Mouse (Mus musculus): Measurements from ENCODE around the gene Ppp1r16b.

Gene Ppp1r16b

DNA sequence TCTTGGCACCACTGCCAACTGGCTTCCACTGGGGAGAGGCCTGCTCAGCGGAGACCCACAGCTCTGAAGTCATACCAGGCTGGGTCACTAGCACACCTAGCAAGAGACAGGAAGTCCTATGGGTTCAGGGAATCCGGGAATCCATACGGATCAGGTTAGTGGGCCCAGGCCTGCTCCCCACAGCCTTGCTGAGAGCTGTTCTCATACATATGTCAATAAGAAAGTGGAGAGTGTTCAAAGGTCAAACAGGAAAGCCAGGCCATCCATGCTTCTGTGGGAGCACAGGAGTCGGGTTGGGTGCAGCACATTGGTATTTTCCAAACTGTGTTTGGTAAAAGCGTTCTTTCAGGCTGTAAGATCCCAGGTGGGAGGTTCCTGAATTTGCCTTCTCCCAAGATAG lies 97.1 kb downstream of the Ppp1r16b start:
- DNase-seq (ENCODE audit: low read depth, low spot score): no peak

DNA sequence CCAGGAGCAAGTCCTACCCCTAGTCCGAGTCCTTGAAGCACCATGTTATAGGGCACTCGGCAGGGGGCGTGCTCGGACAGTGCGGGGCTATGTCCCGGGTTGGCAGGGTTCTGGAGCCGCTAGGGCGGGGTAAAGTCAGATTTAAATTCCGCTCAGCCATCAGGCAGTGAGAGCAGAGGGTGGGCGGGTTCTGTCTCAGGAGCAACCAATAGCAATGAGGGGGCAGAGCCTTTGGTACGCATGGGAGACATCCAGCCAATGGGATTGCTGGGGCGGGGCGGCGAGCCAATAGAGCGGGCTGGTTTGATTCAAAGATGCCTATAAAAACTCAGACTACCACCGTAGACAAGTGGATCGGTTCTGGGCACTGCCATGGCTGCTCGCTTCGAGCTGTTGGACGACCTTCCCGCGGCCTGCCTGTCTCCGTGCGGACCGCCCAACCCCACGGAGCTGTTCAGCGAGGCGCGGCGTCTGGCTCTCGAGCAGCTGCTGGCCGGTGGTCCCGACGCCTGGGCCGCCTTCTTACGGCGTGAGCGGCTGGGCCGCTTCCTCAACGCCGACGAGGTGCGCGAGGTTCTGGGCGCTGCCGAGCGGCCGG lies 102.6 kb downstream of the Ppp1r16b start, which contains the start of gene Fam83d:
Fam83d (plus strand) TSS at position 352 of the 598 bp plus-strand sequence.
- peak; percentile 98 for DNase-seq (ENCODE audit: low read depth, low spot score)

DNA sequence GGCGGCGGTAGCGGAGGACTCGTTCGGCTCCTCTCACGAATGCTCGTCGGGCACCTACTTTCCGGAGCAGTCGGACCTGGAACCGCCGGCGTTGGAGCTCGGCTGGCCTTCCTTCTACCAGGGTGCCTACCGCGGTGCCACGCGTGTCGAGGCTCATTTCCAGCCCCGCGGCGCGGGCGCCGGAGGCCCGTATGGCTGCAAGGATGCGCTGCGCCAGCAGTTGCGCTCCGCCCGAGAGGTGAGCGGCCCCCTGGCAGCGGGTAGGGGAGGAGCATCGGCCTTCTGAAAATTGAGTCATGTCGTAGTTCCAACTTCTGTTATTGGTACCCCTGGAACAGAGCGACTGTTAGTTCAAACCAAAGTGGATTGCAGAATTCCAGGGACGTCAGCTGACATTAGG lies 103.2 kb downstream of the Ppp1r16b start:
- peak; percentile 68 for DNase-seq (ENCODE audit: low read depth, low spot score)

DNA sequence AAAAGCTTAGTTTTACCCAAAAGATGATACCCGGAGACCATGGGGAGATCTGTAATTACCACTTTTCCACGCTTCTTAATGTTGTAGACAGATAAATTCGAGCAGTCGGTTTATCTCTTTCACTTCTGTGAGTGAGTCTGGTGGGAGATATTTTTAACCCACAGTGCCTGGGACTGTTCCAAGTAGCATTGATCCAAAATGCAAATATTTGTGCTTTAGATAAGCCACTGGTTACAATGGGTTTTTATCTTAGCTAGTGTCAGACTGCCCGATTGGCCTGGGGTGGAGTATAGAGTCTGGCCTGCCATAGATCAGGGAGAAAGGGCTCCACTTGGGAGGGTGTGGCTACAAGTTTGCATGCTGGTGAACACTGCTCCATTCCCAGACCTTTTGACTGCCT lies 103.6 kb downstream of the Ppp1r16b start:
- peak; percentile 48 for DNase-seq (ENCODE audit: low read depth, low spot score)

DNA sequence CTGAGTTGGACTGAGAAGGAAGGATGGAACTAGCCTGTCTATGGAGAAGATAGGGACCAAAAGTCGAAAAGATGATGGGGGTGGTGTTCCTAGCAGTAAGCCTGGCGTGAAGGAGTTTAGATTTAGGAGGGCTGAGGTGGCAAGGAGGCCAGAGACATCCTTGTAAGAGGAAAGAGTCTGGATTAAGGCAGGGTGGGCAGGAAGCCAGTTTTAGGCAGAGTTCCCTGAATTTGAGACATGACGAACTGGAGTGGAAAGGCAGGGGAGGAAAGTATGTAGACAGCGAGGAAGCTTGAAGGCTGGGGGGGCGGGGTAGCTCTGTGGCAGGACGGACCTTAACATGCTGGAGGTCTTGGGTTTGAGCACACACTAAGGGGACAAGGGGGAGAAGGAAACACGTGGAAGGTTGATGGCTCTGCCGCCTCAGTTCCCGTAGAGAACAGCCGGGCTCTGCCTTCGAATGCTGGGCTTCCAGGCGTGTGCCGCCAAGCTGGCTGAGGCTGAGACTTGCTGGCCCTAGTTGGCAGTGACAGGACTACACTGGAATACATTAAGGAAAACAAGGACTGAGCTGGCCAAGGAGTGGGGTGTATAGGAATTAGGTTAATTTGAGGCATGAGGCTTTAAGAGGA lies 105.0 kb downstream of the Ppp1r16b start:
- DNase-seq (ENCODE audit: low read depth, low spot score): no peak

DNA sequence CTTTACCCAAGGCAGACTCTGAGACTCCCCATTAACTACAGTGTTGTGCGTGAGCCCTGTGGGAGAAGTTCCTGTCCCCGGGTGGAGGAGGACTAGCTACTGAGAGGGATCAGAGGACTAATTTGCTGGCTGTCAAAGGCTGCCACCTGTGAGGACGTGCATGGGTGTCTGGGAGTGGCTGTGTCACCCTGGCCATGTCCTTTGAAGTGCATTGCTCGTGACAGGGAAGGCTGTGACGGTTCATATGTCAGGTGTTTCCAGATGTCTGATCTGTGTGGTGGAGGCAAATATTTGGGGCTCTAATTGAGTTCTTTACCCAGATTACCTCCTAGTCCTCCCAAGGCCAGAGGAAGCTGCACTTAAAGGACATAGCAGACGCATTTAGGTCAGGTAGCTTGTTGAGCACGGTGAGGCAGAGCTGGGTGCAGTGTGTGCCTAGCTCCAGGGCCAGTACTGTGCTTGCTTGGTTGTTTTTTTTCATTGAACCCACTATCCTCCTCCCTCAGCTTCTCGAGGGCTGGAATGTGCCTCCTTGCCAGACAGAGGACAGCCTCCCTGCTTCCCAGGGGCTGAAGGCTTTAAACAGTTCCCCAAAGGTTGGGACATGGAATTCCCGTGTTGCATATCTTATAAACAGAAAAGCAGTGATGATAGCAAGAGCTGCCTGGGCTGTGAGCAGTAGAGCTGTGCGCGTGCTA lies 106.0 kb downstream of the Ppp1r16b start:
- no peak for DNase-seq (ENCODE audit: low read depth, low spot score)

DNA sequence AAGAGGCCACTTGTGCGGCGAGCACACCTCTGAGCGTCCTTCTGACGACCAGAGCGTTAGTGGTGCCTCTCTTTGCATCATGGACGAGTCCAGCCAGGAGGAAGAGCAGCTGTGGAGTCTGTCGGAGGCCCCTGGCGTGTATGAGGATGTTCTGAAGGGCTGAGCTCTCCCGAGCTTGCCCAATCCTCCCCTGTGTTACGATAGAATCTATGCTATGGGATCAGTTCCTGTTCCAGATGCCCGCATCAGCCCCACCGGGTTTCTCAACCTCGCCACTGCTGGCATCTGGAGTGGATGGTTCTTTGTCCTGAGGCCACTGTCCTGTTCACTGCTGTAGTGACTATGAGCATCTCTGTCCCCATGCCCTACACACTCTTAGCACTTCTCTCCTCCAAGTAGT lies 107.6 kb downstream of the Ppp1r16b start:
- no peak for DNase-seq (ENCODE audit: low read depth, low spot score)

DNA sequence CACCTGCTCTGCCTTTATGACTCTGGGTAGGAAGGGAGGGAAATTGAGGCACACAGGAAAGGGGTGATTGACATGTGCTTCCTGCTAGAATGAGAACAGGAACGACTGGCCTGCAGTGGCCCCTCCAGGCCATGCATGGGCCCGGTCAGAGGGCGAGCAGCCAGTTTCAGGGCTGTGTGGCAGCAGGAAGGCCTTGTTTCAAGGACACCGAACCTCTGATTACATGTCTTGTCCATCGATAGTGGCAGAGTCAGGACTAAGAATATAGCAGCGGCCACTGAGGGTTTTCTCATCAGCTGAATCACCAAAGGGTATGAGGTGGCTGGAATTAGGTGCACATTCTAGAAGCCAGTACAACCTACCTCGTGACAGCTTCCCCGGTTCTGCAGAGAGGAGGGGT lies 109.7 kb downstream of the Ppp1r16b start:
- DNase-seq (ENCODE audit: low read depth, low spot score): no peak

DNA sequence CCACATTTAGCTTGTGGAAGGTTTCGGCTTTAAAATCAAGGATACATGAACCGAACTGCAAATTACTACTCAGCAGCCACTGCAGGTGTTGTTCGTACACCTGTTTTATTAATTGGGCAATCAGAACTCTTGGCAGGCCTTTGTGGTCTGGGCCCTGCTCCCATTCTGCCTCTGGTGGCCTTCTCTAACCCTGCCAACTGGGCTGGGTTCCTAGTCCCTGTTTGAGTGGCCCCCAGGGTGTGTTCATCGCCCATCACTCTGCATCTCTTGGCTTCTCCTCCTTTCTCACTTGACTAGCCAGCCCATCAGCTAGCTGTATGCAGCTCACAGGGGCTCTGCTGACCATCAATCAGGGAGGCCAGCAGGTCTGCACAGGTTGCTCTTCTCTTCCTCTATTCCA lies 111.5 kb downstream of the Ppp1r16b start:
- no peak for DNase-seq (ENCODE audit: low read depth, low spot score)

DNA sequence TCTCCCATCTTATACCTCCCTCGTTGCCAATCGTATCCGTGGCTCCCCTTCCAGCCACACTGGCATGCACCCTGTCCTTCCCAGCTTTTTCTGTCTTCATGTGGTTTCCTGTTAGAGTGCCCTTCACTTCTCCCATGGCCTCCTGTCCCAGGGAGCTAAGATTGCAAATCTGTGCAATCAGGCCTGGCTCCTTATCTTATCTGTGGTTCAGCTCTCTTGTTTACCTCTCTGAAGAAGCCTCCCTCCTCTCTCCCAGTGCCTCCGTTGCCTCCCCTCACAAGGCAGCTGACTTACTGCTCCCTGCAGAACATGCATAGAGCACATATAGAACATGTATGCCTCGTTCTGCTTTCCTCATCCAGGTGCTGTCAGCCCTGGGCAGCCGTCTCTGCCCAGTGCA lies 112.3 kb downstream of the Ppp1r16b start:
- no peak for DNase-seq (ENCODE audit: low read depth, low spot score)

DNA sequence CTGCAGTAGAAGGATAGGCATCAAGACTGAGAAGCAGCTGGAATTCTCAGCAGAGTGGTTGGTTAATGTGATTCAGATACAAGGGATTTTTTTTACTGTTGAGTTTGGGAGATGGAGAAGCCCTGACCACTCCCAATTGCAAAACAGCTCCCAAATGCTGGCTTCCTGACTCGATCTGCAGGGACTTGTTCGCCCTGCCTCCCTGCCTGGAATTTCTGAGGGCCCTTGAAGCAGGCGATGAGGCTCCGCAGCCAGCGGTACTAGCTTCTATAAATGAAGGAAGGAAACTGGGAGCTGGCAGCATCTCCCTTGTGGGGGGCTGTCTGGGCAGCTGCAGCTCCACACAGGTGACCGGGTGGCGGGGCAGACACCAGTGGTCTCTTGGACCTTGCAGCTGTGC lies 113.2 kb downstream of the Ppp1r16b start:
- peak; percentile 30 for DNase-seq (ENCODE audit: low read depth, low spot score)

DNA sequence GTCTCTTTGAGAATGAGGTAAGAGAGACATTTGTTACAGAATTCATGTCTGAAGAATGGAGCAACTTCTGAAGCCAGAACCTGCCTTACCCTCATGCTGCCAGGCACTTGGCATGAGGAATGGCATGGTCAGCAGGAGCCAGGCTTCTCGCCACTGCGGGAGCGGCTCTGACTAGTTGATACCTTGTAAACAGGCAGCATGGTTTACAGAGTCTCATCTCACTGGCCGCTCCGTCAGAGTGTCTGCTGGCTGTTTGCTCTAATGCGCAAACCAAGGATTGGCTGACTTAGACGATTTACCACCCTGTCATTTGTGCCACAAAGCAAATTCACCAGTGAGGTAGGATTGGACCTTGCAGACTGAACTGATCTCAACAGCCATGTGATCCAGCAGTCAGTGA lies 115.9 kb downstream of the Ppp1r16b start:
- no peak for DNase-seq (ENCODE audit: low read depth, low spot score)

DNA sequence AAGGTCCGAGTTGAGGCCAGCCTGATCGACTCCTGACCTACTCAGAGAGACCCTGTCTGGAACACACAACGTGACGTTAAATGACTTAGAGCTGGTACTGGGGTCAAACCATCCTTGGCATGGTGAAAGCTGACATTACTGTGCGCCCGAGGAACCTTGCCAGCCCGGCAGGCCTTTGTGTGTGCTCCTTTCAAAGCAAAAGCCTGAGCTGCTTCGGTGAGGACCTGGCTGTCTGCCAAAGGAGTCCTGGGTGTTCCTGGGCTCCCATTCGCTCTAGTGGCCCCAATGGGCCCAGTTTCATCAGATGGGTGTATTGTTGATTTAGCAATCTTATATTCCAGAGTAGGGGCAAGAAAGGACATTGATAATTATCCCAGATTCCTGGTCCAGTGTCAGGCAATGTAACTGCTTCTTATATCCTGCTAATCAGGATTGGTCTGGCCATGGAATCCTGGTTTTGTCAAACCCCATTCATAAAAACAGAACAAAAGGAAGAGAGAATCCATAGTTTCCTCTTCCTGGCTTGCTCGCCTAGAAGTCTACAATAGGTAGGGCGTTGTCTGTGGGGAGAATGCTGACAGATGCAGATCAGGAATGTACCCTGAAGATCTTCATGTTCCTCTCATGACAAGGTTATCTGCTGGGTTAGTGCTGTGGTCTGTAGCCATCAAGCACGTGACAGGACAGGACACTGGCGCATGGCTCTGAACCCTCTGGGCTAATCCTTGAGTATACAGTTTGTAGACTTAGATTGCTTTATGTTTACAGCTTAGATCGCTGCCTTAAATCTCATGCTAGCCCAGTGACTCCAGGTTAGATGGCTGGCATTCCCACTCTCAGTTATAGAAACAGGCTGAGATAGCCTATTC lies 122.0 kb downstream of the Ppp1r16b start:
- DNase-seq (ENCODE audit: low read depth, low spot score): peak; percentile 59

DNA sequence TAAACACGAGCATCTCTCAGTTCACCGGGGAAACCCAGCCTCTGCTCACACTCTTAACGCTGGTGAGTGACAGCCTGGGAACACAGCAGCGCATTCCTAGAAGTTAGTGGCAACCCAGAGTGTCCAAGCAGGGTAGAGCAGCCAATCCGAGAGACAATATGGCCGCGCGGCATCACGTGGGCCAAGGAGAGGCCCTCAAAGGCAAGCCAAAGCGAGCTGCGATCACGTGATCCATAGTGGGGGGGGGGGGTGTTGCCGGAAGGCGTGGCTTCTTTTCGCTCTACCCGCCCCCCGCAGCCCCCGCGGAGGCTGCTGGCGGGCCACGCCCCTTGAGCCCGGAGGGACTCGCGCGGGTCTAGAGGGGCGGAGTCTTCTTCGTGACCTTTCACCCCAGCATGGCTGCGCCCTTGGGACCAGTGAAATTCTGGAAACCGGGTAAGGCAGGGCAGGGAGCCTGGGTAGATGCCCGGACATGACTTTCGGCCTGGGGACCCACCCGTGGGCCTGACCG lies 129.4 kb downstream of the Ppp1r16b start, which contains the start of gene Dhx35:
Dhx35 (plus strand) TSS at position 314 of the 511 bp plus-strand sequence.
- peak; percentile 99 for DNase-seq (ENCODE audit: low read depth, low spot score)

DNA sequence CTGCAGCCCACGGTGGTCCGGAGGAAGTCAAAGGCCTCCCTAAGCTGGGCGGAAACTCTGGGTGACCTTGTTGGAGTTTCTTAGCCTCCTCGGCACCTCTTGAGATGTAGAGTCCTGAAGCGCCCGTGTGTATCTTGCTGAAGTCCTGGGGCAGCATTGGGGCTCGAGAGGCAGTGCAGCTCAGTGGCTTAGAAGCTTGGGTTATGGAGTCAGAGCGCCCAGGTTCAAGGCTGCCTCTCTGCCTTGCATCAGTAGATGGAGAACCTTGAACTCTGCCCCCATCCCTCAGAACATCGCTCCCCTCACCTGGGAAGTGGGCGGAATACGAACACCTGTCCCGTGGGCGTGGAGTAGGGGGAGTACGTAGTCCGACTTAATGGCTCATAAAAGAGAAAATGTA lies 129.8 kb downstream of the Ppp1r16b start:
- DNase-seq (ENCODE audit: low read depth, low spot score): no peak

DNA sequence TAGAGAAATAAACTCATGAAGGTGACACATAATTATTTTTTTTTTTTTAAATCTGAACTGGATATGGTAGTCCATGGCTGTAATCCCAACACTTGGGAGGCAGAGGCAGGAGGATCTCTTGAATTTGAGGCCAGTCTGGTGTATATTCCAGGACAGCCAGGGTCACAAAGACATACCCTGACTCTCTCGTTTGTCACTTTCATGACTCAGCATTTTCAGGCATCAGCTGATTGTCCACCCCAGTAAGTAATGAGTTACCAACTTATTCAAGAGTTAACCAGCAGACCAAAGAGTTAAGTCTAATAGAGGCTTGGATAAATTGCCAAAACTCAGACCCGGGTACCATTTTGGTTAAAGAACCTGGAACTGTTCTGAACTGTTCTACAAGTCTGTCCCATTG lies 130.7 kb downstream of the Ppp1r16b start:
- no peak for DNase-seq (ENCODE audit: low read depth, low spot score)

DNA sequence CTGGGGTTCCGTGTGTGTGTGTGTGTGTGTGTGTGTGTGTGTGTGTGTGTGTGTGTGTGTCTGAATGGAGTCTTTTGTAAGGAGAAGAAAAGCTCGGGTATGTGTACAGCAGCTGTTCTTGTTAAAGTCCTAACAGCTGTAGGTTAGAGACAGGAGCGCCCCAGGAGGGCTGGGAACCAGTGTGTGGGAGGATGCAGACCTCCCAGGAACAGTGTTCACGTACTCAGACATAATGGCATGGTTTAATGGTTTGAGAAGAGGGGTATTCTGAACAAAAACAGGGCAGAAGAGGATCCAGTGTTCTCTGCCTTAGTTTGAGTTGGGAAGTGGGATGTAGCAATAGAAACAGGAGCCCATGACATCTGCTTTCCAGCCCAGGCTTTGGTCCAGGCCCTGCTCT lies 134.1 kb downstream of the Ppp1r16b start:
- peak; percentile 75 for DNase-seq (ENCODE audit: low read depth, low spot score)

DNA sequence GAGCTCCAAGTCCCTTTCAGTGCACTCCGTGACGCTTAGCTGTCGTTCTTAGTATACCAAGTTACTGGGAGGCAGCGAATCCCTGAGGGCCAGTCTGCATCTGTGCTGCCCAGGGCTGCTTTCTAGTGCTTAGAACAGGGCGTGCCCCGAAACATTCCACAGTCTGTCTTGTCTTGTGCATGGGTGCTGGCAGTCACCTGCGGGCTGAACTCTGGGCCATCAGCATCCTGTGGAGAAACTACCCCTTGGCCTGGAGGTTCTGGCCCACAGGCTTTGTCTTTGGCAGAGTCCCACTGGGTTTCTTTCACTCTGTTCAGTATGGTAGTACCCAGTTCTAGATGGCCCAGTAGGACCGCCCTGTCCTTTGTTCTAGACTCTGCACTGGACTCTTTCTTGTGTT lies 135.6 kb downstream of the Ppp1r16b start:
- peak; percentile 86 for DNase-seq (ENCODE audit: low read depth, low spot score)

DNA sequence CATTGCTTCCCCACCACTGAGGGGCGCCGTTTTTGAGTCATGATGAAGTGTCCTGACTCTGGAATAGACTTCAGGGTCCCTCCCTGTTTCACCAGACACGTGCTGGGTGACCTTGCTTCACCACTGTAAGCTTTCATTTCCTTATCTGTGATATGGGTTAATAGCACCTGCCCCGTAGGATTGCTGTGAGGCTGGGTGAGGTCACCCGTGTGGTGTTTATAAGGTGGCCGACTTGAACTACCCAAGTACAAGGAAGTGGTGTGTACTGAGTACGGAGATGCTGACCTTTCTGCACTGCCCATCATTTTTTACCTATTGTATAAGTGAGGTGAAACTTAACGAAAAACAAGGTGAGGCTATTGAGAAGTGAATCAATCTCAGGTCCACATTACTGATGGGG lies 138.4 kb downstream of the Ppp1r16b start:
- no peak for DNase-seq (ENCODE audit: low read depth, low spot score)

DNA sequence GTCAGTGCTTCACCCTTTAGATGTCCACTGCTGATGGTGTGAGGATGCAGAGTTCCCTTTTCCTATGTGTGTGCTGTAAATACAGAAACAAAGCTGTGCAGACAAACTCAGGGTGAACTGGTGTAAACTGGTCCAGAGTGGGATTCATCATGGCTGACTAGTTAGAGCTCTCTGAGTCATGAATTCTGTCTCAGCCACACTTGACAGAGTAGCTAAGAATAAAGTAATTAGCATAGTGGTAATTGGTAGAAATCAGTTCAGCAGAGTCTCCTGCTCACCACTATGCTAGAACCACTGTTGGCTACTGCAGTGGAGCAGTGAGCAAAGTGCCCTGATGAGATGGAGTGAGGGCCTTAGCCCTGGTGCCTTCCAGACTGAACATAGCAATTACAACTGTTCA lies 150.5 kb downstream of the Ppp1r16b start:
- no peak for DNase-seq (ENCODE audit: low read depth, low spot score)
